ENCODE assay signal across 8 mouse cellular contexts in genomic region chr17:75369351-75369750, GRCm38 (mm10).
DNase-seq lines count a peak whose midpoint lies in the region; ATAC-seq and TF ChIP-seq lines count a peak whose summit lies in the region.

No protein-coding gene starts in this region.

- H3K4me1 ChIP-seq in kidney, embryonic 14.5 days (ENCODE audit: control insufficient read depth, insufficient read depth, low read length): no peaks in the 10 kb centered on the region
- H3K4me1 ChIP-seq in CH12.LX (ENCODE audit: control insufficient read depth in 1 of 2, insufficient read depth in 2 of 2): peaks cover 0 to 23% of the 10 kb centered on the region in 2 experiments; a peak in 2 of 4 replicates
- no peaks in the 10 kb centered on the region for H3K4me1 ChIP-seq in kidney, postnatal 0 days (replicated peaks; ENCODE audit: insufficient read depth, low read length)

- WGBS in kidney, embryonic 14.5 days: 68% methylated on average over 7 of the region's 7 CpGs
- 63% methylated on average over 7 of the region's 7 CpGs for WGBS in kidney, postnatal 0 days

- dilution Hi-C loops in CH12.LX (cut with MboI; ENCODE audit: extremely low pct_ligation_motif_present, extremely low pct_unique_long_range_greater_than_20kb, low sequenced_read_pairs): no loop called here

- no peaks in the 10 kb centered on the region for H3K27me3 ChIP-seq in kidney, embryonic 14.5 days (ENCODE audit: control insufficient read depth, insufficient read depth, low read length)
- no peaks in the 10 kb centered on the region for H3K27me3 ChIP-seq in CH12.LX (replicated peaks)
- H3K27me3 ChIP-seq in kidney, postnatal 0 days (ENCODE audit: insufficient read depth, low read length): no peaks in the 10 kb centered on the region

- no peaks in the 10 kb centered on the region for H3K79me2 ChIP-seq in CH12.LX (replicated peaks; ENCODE audit: control insufficient read depth, extremely low read depth, insufficient read depth, poor library complexity, severe bottlenecking)

- H3K27ac ChIP-seq in kidney, embryonic 14.5 days (ENCODE audit: low read depth, low read length): no peak overlapping the region
- H3K27ac ChIP-seq in CH12.LX (ENCODE audit: insufficient read depth, low read depth): no peak overlapping the region
- no peak overlapping the region for H3K27ac ChIP-seq in kidney, postnatal 0 days

- peak; percentile 13 for DNase-seq in kidney, adult 18-20 months
- peak; percentile 41 for DNase-seq in CH12.LX (ENCODE audit: extremely low read depth)
- peak; percentile 20 for DNase-seq in brain, embryonic 14.5 days (ENCODE audit: low read depth)
- DNase-seq in kidney, postnatal 0 days (ENCODE audit: low spot score): peak; percentile 38
- DNase-seq in spleen, postnatal 4 days (ENCODE audit: low spot score in 2 of 2): no peak
- DNase-seq in cerebellum, adult 9-11 months: no peak
- no peak for DNase-seq in c-Kit-positive CD71-positive TER-119-positive erythroid progenitor cells, embryonic 14.5 days (ENCODE audit: low spot score)

- in situ Hi-C loops in CH12.LX (cut with MboI; ENCODE audit: low pct_ligation_motif_present, low pct_unique_long_range_greater_than_20kb, low sequenced_read_pairs): loop anchor here (25.0 kb wide), 2 partner anchors 232 to 332 kb away; no protein-coding TSS in a partner anchor

- TF ChIP-seq POLR2A in CH12.LX (IDR thresholded peaks at IDR 0.05; ENCODE audit: low read depth, low read length): no peak
- TF ChIP-seq POLR2A in brain, embryonic 14.5 days (IDR thresholded peaks at IDR 0.05; ENCODE audit: borderline replicate concordance, extremely low read depth, insufficient read depth, insufficient read length, poor library complexity, severe bottlenecking): no peak

- no peak for TF ChIP-seq EP300 in CH12.LX (IDR thresholded peaks at IDR 0.05; ENCODE audit: low read length)

- H3K9ac ChIP-seq in kidney, embryonic 14.5 days (ENCODE audit: low read depth, low read length): no peak overlapping the region
- no peak overlapping the region for H3K9ac ChIP-seq in CH12.LX (ENCODE audit: insufficient read depth, low read depth)
- no peak overlapping the region for H3K9ac ChIP-seq in kidney, postnatal 0 days (ENCODE audit: low read depth, low read length)

- 0 out of 2 replicates have a peak, but pooled peaks cover 2% of the 10 kb centered on the region for H3K9me3 ChIP-seq in kidney, embryonic 14.5 days (ENCODE audit: control insufficient read depth, low read length)
- H3K9me3 ChIP-seq in CH12.LX (replicated peaks; ENCODE audit: low read length): peaks cover 4% of the 10 kb centered on the region
- H3K9me3 ChIP-seq in kidney, postnatal 0 days (replicated peaks; ENCODE audit: low read length): no peaks in the 10 kb centered on the region

- H3K4me2 ChIP-seq in kidney, embryonic 14.5 days (replicated peaks; ENCODE audit: low read depth, low read length): no peak overlapping the region
- no peak overlapping the region for H3K4me2 ChIP-seq in CH12.LX (ENCODE audit: insufficient read depth, low read depth, poor library complexity, severe bottlenecking)
- H3K4me2 ChIP-seq in kidney, postnatal 0 days (ENCODE audit: low read length): no peak overlapping the region

- peak in 1 of 2 experiments; percentile 75; a peak in 2 of 4 replicates for TF ChIP-seq CTCF in CH12.LX (conservative IDR thresholded peaks at IDR 0.05 in 1 of 2, IDR thresholded peaks at IDR 0.05 in 1 of 2; ENCODE audit: low read depth in 2 of 2, low read length in 2 of 2)
- TF ChIP-seq CTCF in brain, embryonic 14.5 days (IDR thresholded peaks at IDR 0.05; ENCODE audit: borderline replicate concordance, extremely low read depth, insufficient read depth, insufficient read length): peak; percentile 33; the same call in 1 of the 2 replicates
- TF ChIP-seq CTCF in kidney, postnatal 0 days (IDR thresholded peaks at IDR 0.05; ENCODE audit: low read depth): peak; percentile 69

- no peak for ATAC-seq in kidney, embryonic 14.5 days (ENCODE audit: low FRiP score, low TSS enrichment)
- ATAC-seq in kidney, postnatal 0 days (replicated peaks; ENCODE audit: low FRiP score, low read depth): no peak

- peaks cover 3% of the 10 kb centered on the region; the same call in 1 of the 2 replicates for H3K36me3 ChIP-seq in kidney, embryonic 14.5 days (ENCODE audit: control insufficient read depth, insufficient read depth, low read length)
- no peaks in the 10 kb centered on the region for H3K36me3 ChIP-seq in CH12.LX (replicated peaks in 1 of 2; ENCODE audit: control insufficient read depth in 1 of 2, insufficient read depth in 1 of 2, low read length in 1 of 2)
- H3K36me3 ChIP-seq in kidney, postnatal 0 days (ENCODE audit: insufficient read depth, low read length): 0 out of 2 replicates have a peak, but pooled peaks cover 3% of the 10 kb centered on the region

- no peak overlapping the region for H3K4me3 ChIP-seq in kidney, embryonic 14.5 days (ENCODE audit: low read length)
- no peak overlapping the region for H3K4me3 ChIP-seq in CH12.LX (replicated peaks in 1 of 3; ENCODE audit: low read depth in 2 of 3, low read length in 2 of 3, poor library complexity in 1 of 3)
- no peak overlapping the region for H3K4me3 ChIP-seq in kidney, postnatal 0 days (replicated peaks; ENCODE audit: low read depth, low read length)

- TF ChIP-seq RAD21 in CH12.LX (IDR thresholded peaks at IDR 0.05; ENCODE audit: low read depth, low read length): peak; percentile 75

TF ChIP-seq in CH12.LX, 34 proteins besides CTCF, POLR2A, EP300 and RAD21:
- TF ChIP-seq ZKSCAN1 (IDR thresholded peaks at IDR 0.05; ENCODE audit: borderline replicate concordance, low read depth, low read length) (no peak), MEF2A (IDR thresholded peaks at IDR 0.05; ENCODE audit: borderline replicate concordance, low read depth, low read length) (0 out of 2 replicates have a peak, but pooled peaks have one; percentile 18), MAX (IDR thresholded peaks at IDR 0.05; ENCODE audit: low read length) (no peak), SMC3 (IDR thresholded peaks at IDR 0.05; ENCODE audit: low read depth, low read length) (peak; percentile 82), ZC3H11A (IDR thresholded peaks at IDR 0.05; ENCODE audit: low read depth, low read length) (peak; percentile 69)

Comparison
In these comparisons a context has a peak if more than half of its experiments do, and no peak if none do; other contexts are left out.
1. DNase-seq: peak in kidney, adult 18-20 months (single experiment), CH12.LX (single experiment), brain, embryonic 14.5 days (single experiment) and kidney, postnatal 0 days (single experiment); none in spleen, postnatal 4 days (0 of 2), cerebellum, adult 9-11 months (single experiment) and c-Kit-positive CD71-positive TER-119-positive erythroid progenitor cells, embryonic 14.5 days (single experiment).